In genomic region chr10:68443132-68443531, GRCm38 (mm10) we compare ENCODE assay signal across 9 mouse cellular contexts.
DNase-seq lines count a peak whose midpoint lies in the region; ATAC-seq lines count a peak whose summit lies in the region.
"Had no signal": no experiment of that assay in that cellular context is flagged by ENCODE, and none has a peak within 500 bp of the region (broad histone marks: within the 10 kb centered on the region; RNA-seq: fewer than 3 reads in every experiment).

No protein-coding gene starts in this region.

- H3K36me3 ChIP-seq in heart, embryonic 11.5 days (ENCODE audit: control insufficient read depth, insufficient read depth, low read length) = no peaks in the 10 kb centered on the region
- no peaks in the 10 kb centered on the region for H3K36me3 ChIP-seq in midbrain, embryonic 16.5 days (ENCODE audit: control insufficient read depth, insufficient read depth, low read length)
- H3K36me3 ChIP-seq: intestine, embryonic 15.5 days had no signal

- H3K4me1 ChIP-seq in heart, embryonic 11.5 days (ENCODE audit: control insufficient read depth, insufficient read depth, low read length) = peaks cover 12% of the 10 kb centered on the region
- peaks cover 7% of the 10 kb centered on the region for H3K4me1 ChIP-seq in midbrain, embryonic 16.5 days (ENCODE audit: control insufficient read depth, insufficient read depth, low read length)

- no peak overlapping the region for H3K4me3 ChIP-seq in heart, embryonic 11.5 days (ENCODE audit: low read depth, low read length)
- no peak overlapping the region for H3K4me3 ChIP-seq in midbrain, embryonic 16.5 days (ENCODE audit: low read depth, low read length)
- H3K4me3 ChIP-seq: intestine, embryonic 15.5 days had no signal

- no peak for ATAC-seq in heart, embryonic 11.5 days (replicated peaks; ENCODE audit: insufficient number of reproducible peaks, low FRiP score, low TSS enrichment)
- peak; percentile 58 for ATAC-seq in inflammation-experienced regulatory T-cells, adult 6 months
- no peak for ATAC-seq in midbrain, embryonic 16.5 days
- ATAC-seq: intestine, embryonic 15.5 days had no signal

- H3K9me3 ChIP-seq in heart, embryonic 11.5 days (replicated peaks; ENCODE audit: control insufficient read depth, low read length) = no peaks in the 10 kb centered on the region
- H3K9me3 ChIP-seq in midbrain, embryonic 16.5 days (replicated peaks; ENCODE audit: control insufficient read depth, low read length, poor library complexity, severe bottlenecking) = no peaks in the 10 kb centered on the region
- H3K9me3 ChIP-seq: intestine, embryonic 15.5 days had no signal

- no peaks in the 10 kb centered on the region for H3K27me3 ChIP-seq in heart, embryonic 11.5 days (ENCODE audit: control insufficient read depth, insufficient read depth, low read length)
- no peaks in the 10 kb centered on the region for H3K27me3 ChIP-seq in midbrain, embryonic 16.5 days (ENCODE audit: control insufficient read depth, insufficient read depth, low read depth, low read length)
- H3K27me3 ChIP-seq: intestine, embryonic 15.5 days had no signal

- no peak overlapping the region for H3K27ac ChIP-seq in heart, embryonic 11.5 days (ENCODE audit: low read depth, low read length)
- no peak overlapping the region for H3K27ac ChIP-seq in midbrain, embryonic 16.5 days (ENCODE audit: low read length)
- H3K27ac ChIP-seq: intestine, embryonic 15.5 days had no signal

- WGBS in heart, embryonic 11.5 days (ENCODE audit: insufficient replicate concordance) = 16% methylated on average over 7 of the region's 7 CpGs
- WGBS in midbrain, embryonic 16.5 days = 22% methylated on average over 7 of the region's 7 CpGs

- H3K4me2 ChIP-seq in heart, embryonic 11.5 days = peak overlapping the region; percentile 41
- no peak overlapping the region for H3K4me2 ChIP-seq in midbrain, embryonic 16.5 days (ENCODE audit: low read length)
- H3K4me2 ChIP-seq: intestine, embryonic 15.5 days had no signal

- H3K9ac ChIP-seq in heart, embryonic 11.5 days (ENCODE audit: low read depth, low read length) = no peak overlapping the region
- no peak overlapping the region for H3K9ac ChIP-seq in midbrain, embryonic 16.5 days (ENCODE audit: low read depth, low read length)
- H3K9ac ChIP-seq: intestine, embryonic 15.5 days had no signal

- intact Hi-C loops in left cerebral cortex, postnatal 10 days (cut with DNase I) = no loop called here

- no peak for DNase-seq in heart, adult 9 months (ENCODE audit: low spot score in 2 of 2)
- DNase-seq in spleen, adult 18-20 months = peak; percentile 35 to 45
- DNase-seq in spleen, adult 12 weeks (ENCODE audit: low spot score) = no peak
- peak; percentile 38 to 53 for DNase-seq in thymus, postnatal 36 days
- DNase-seq in left cerebral cortex, postnatal 10 days (ENCODE audit: extremely low spot score in 1 of 2, low spot score in 2 of 2) = no peak

Comparison
In these comparisons a context has a peak if more than half of its experiments do, and no peak if none do; other contexts are left out.
1. DNase-seq: peak in spleen, adult 18-20 months (2 of 2) and thymus, postnatal 36 days (2 of 2); none in heart, adult 9 months (0 of 2), spleen, adult 12 weeks (single experiment) and left cerebral cortex, postnatal 10 days (0 of 2).